Mouse (Mus musculus) kidney, postnatal 0 days (tissue): ENCODE results near the gene Gstm7. TPM values are rescaled to one million over a fixed set of nuclear protein-coding genes. Genes with fewer than 3 reads are reported as not detected.
"Not testable (repeated sequence)": the region's sequence is repeated elsewhere in the genome, so short reads cannot be mapped to it uniquely, and the experiment has no call there.

Experiments used
- ATAC-seq: fragments of 200-750 bp; cut with Nextera tagmentation; replicated peaks from 2 replicates; pipeline ENCODE4 v1.8.0; 2017; ENCODE audit warnings: low read depth, moderate number of reproducible peaks, moderate TSS enrichment, moderate library complexity; ENCODE audit not compliant: low FRiP score
- DNase-seq: peaks from one replicate; pipeline ENCODE4 v3.0.0-alpha.2; 2016; ENCODE audit warnings: low spot score
- H3K27ac ChIP-seq: fragments of 300-500 bp; sonication (generic); 2 replicates; pipeline ENCODE4 v1.5.1; 2014; ENCODE audit warnings: mild to moderate bottlenecking
- H3K27me3 ChIP-seq: fragments of 300-500 bp; sonication (generic); 2 replicates; pipeline ENCODE4 v1.6.1; 2014; ENCODE audit warnings: low read length, mixed read lengths; ENCODE audit not compliant: insufficient read depth
- H3K36me3 ChIP-seq: fragments of 300-500 bp; sonication (generic); 2 replicates; pipeline ENCODE4 v1.6.1; 2014; ENCODE audit warnings: low read length, mixed read lengths; ENCODE audit not compliant: insufficient read depth
- H3K4me1 ChIP-seq: fragments of 300-500 bp; sonication (generic); replicated peaks from 2 replicates; pipeline ENCODE4 v1.6.1; 2014; ENCODE audit warnings: antibody characterized with exemption, low read length, mixed read lengths; ENCODE audit not compliant: insufficient read depth
- H3K4me2 ChIP-seq: fragments of 300-500 bp; sonication (generic); 2 replicates; pipeline ENCODE4 v1.6.1; 2014; ENCODE audit warnings: mild to moderate bottlenecking, low read length, moderate library complexity, mixed read lengths
- H3K4me3 ChIP-seq: fragments of 300-500 bp; sonication (generic); replicated peaks from 2 replicates; pipeline ENCODE4 v1.5.1; 2014; ENCODE audit warnings: low read depth, low read length
- H3K9ac ChIP-seq: fragments of 300-500 bp; sonication (generic); 2 replicates; pipeline ENCODE4 v1.6.1; 2014; ENCODE audit warnings: low read depth, low read length
- H3K9me3 ChIP-seq: fragments of 300-500 bp; sonication (generic); replicated peaks from 2 replicates; pipeline ENCODE4 v1.6.1; 2016; ENCODE audit warnings: low read length, inconsistent platforms, mixed read lengths
- CTCF ChIP-seq: IDR thresholded peaks from 2 replicates; pipeline ENCODE4 v1.5.1; 2016; ENCODE audit warnings: antibody characterized with exemption, low read depth, mild to moderate bottlenecking, moderate library complexity
- WGBS: fragments of 180-500 bp; shearing (Covaris S2); extraction: QIAGEN DNeasy Blood & Tissue Kit; methylation state at CpG from one replicate; pipeline ENCODE4 v1.1.7; 2014; 5-methylcytosine and 5-hydroxymethylcytosine counted together
- polyA plus RNA-seq: library from polyadenylated mRNA; unstranded; fragments of >200 nt; fragmentation: Nextera tagmentation; extraction: Ambion mirVana; gene quantifications from 2 replicates; pipeline ENCODE4 v1.2.1, GENCODE M21; 2015

Gstm7 gene
- polyA plus RNA-seq = 17.7 and 18.3 TPM in 2 replicates

DNA sequence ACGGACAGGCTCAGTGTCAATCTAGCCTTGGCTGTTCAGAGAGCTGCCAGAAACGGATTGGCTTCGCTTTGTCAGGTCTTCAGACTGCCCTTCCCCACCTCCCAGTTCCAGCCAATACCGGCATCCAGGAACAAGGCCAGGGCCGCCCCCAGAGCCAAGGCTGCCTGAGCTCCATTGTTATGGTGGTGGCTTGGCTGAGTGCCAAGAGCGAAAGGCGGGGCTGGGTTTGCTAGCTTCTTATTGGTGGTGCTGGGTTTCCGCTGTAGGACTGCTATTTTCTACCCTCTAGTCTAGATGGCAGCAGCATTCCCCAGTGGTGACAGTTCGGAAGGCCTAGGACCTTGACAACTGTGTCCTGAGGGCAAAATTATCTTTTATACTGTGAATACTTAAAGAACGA lies at the start of gene Gstm7:
Gene Gstm7 (minus strand): TSS at position 148 of the 400 bp plus-strand sequence.
- DNase-seq (peak; percentile 96), ATAC-seq (peak; percentile 97)
- TF ChIP-seq CTCF = peak; percentile 51; the same call in 1 of the 2 replicates
- H3K4me2 ChIP-seq = peak within 1 kb of the TSS; percentile 36
- no peaks in the 10 kb centered on the region for H3K27me3 ChIP-seq
- no peaks in the 10 kb centered on the region for H3K9me3 ChIP-seq
- peak within 1 kb of the TSS; percentile 15; the same call in 1 of the 2 replicates for H3K4me3 ChIP-seq
- no peak within 1 kb of the TSS for H3K27ac ChIP-seq
- H3K4me1 ChIP-seq = no peaks in the 10 kb centered on the region
- no peak within 1 kb of the TSS for H3K9ac ChIP-seq
- H3K36me3 ChIP-seq = no peaks in the 10 kb centered on the region
- WGBS = 9% methylated on average over 10 of the region's 10 CpGs

DNA sequence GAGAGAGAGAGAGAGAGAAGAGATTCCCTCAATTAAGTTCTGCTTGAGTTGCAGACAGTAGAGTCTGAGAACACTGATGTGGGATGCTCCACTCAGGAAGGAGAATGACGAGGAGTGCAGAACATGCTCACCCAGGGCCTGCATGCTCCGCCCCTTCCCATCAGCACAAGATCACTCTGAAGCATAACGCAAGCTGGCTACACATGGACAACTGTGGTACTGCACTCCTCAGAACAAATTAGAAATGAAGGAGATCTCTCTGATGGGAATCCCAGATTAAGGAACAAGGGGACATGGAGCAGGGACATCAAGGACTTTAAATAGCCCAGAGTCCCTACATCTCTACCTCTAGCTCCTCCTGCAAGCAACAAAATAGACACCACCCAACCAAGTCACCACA lies 49.6 kb upstream of the Gstm7 start:
- Histone ChIP-seq H3K4me3 (no peak overlapping the region), H3K36me3 (no peaks in the 10 kb centered on the region), H3K27ac (no peak overlapping the region), H3K4me2 (no peak overlapping the region), H3K4me1 (peaks cover 4% of the 10 kb centered on the region; the same call in 1 of the 2 replicates), H3K9me3 (no peaks in the 10 kb centered on the region), H3K27me3 (no peaks in the 10 kb centered on the region), H3K9ac (no peak overlapping the region)
- DNase-seq (no peak), ATAC-seq (0 out of 2 replicates have a peak, but pooled peaks have one; percentile 45)
- TF ChIP-seq CTCF = peak; percentile 27; the same call in 1 of the 2 replicates
- 56% methylated on average over 3 of the region's 3 CpGs for WGBS

DNA sequence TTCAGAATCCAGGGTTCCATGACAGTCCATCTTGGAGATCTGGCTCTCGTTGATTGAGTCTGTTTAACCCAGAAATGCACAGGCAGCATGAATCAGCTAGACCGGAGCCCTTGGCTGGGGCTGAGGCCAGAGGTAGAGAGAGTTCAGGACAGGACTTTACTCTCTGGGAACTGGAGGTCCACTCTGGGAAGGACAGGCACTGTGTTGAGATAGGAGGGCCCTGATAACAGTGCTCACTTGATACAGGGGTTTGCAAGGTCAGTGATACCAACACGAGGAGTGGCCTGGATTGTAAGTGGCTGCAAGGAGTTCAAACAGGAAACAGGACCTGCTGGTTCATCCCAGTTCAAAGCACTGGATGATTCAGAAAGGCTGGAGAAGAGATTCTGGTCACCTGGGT lies 46.1 kb upstream of the Gstm7 start:
- no peak overlapping the region for H3K27ac ChIP-seq
- no peaks in the 10 kb centered on the region for H3K27me3 ChIP-seq
- no peak for ATAC-seq
- H3K9ac ChIP-seq = no peak overlapping the region
- no peaks in the 10 kb centered on the region for H3K9me3 ChIP-seq
- no peak overlapping the region for H3K4me2 ChIP-seq
- TF ChIP-seq CTCF = no peak
- WGBS = 66% methylated on average over 3 of the region's 3 CpGs
- H3K4me1 ChIP-seq = no peaks in the 10 kb centered on the region
- H3K4me3 ChIP-seq = no peak overlapping the region
- H3K36me3 ChIP-seq = no peaks in the 10 kb centered on the region
- no peak for DNase-seq

DNA sequence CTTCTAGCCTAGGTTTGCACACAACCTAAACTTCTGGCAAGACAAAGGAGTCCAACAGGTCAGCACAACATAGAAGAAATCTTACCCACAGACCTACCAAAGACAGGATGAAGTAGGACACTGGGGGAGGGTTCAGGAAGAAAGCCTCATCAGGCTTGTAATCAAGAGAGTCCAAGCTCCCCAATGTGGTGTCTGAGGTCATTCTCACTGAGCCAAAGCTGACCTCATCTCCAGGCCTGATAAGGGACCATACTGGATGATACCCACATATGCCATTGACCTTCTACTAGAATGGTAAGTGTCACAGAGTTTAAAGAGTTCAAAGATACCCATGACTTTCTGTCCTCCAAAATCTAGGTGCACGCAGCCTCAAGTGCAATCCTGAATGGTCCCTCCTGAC lies 42.6 kb upstream of the Gstm7 start:
- Histone ChIP-seq H3K36me3 (no peaks in the 10 kb centered on the region), H3K4me1 (no peaks in the 10 kb centered on the region), H3K27me3 (no peaks in the 10 kb centered on the region), H3K4me3 (no peak overlapping the region), H3K4me2 (no peak overlapping the region), H3K9ac (no peak overlapping the region), H3K9me3 (no peaks in the 10 kb centered on the region), H3K27ac (no peak overlapping the region)
- ATAC-seq (no peak), DNase-seq (no peak)
- no peak for TF ChIP-seq CTCF
- WGBS = 96% methylated on average over 1 of the region's 1 CpGs

DNA sequence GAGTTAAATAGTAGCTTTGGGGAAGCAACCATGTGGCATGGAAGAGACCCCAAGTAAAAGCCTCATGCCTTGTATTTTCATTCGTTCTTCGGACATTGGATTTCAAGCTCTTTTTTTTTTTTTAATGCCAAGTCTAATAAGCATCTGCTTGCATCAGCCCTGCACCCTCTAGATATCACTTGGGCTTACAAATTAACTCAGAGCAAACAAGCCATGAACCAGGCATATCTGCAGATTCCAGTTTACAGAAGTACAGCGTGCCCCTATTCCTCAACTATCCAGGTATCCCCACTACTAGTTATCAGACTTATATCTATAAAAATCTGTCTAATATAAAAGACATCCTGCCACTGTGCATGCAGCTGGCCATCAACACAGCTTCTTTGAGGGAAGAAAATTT lies 40.5 kb upstream of the Gstm7 start:
- H3K36me3 ChIP-seq = no peaks in the 10 kb centered on the region
- DNase-seq (no peak), ATAC-seq (no peak)
- WGBS = 88% methylated on average over 3 of the region's 3 CpGs
- no peak overlapping the region for H3K27ac ChIP-seq
- no peak overlapping the region for H3K4me2 ChIP-seq
- H3K4me3 ChIP-seq = no peak overlapping the region
- no peaks in the 10 kb centered on the region for H3K4me1 ChIP-seq
- TF ChIP-seq CTCF = no peak
- no peak overlapping the region for H3K9ac ChIP-seq
- no peaks in the 10 kb centered on the region for H3K27me3 ChIP-seq
- no peaks in the 10 kb centered on the region for H3K9me3 ChIP-seq

DNA sequence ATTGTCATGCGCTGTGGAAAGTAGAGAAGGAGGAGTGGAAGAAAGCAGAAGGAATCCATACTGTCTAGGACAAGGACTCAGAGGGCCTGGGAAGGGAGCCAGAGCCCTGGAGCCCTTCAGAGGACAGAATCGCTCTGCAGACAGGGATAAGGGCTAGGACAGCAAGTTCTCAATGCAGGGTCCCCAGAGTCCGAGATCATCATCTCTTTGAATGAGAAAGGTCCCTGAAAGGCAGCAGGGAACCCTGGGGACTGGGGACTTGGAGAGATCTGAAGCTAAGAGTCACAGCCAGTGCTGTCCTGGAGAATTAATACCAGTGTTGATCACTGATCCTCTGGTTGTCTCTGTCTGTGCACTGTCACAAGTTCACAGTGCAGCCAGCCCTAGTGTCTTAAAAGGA lies 39.5 kb upstream of the Gstm7 start:
- 51% methylated on average over 3 of the region's 3 CpGs for WGBS
- H3K4me2 ChIP-seq, H3K27ac ChIP-seq, H3K36me3 ChIP-seq, H3K4me1 ChIP-seq, H3K27me3 ChIP-seq, DNase-seq, H3K4me3 ChIP-seq, H3K9ac ChIP-seq, ATAC-seq, H3K9me3 ChIP-seq: not testable (repeated sequence)
